Mouse (Mus musculus) adrenal gland, postnatal 36 days (tissue): ENCODE measurements around the gene Zfp423. TPM values are rescaled to one million over a fixed set of nuclear protein-coding genes. Genes with fewer than 3 reads are reported as not detected.
A peak's percentile ranks its signal among the peaks of the same experiment; 100 is the strongest.

Source experiments
- DNase-seq, 2 experiments: peaks; one replicate each; pipeline ENCODE4 v3.0.0; 2021; ENCODE audit warnings: mixed read lengths in 1 of 2
- total RNA-seq, 2 experiments: library from RNA; stranded (reverse); gene quantifications; 2 replicates each; pipeline ENCODE4 v1.2.3; 2021

Gene Zfp423
- total RNA-seq, 2 experiments from 2014 or later, result 16.5 to 20.8 TPM

DNA sequence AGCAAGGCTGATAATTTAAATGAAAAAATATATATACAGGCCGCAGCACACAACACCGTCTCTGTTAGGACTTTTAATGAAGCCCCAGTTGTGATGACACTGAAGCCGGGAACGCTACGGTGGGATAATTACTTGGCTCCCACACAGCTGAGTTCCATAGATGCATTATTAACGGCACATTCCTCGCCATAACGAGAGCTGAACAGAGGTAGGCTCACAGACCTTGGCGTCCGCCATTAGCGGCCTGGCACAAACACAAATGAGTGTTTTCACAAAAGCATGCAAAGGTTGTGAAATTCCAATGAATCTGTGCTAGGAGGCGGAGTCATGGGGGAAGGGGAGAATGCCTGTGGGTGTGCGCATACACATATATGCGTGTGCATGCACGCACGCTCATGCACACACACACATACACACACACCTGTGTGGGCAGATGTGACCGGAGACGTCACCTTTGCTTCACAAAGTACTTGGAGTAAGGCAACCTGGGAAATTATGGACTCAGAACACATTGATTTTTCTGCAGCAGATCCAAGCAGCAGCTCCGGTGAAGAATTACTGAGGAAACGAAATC, 214.2 kb downstream of the Zfp423 start:
- DNase-seq, result no peak

DNA sequence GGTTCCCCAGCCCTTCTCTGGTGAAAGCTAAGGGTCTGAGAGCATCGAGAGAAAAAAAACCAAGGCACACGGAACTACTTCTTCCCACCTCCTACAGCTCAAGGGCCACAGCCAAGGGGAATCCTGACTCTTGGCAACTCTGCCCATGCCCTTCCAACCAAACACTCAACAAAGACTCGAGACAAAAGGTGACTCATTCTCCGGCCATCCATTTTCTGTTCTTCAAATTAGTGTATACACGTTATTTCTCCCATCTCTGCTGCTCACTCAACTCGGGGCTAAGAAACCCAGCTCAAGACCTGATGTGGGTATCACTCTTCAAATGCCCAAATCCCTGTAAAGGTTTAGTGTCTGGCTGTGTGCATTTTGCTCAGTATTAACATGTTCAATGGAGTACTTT, 214.8 kb downstream of the Zfp423 start:
- no peak for DNase-seq

DNA sequence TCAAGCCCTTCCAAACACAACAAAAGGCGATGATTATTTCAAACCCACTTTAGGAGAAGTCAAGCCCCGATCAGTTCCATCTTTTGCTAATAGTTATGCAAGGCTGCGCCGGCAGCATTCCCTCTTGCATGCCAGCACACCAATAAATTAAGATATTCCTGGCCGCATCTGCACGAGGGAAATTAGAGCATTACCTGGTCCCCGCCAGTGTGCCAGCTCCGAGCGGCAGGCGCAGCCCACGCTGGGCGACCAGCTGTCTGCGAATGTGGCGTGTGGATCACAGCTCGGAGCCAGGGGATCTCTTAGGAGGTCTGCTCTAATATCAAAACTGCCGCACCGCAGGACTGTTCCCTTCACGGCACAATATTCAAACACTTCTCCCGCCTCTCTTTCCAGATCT, 217.4 kb downstream of the Zfp423 start:
- no peak for DNase-seq

DNA sequence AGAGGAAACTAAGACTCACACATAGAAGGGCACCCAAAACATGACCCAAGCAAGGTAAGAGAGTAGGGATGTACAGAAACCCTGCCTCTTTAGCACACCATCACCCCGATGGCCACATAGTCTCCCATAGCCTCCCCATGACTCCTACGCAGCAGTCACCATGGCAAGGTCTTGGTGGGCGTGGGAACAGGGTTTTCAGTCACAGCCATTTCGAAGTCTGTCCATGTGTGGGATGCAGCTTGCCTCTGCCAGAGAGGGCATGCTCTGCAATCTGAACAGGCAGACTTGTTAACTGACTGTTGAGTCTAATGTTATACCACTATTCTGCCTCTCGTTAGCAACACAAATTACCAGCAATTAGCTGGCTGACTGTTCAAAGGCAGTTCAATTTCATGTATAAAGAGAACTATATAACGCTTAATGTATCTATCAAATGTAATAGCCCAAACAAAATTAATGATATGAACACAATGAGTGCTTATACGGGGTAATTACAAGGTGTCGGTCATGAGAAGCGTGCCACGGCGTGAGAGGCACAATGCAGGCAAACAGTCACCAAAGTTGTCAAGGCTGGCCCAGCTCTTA, 218.4 kb downstream of the Zfp423 start:
- DNase-seq, result no peak

DNA sequence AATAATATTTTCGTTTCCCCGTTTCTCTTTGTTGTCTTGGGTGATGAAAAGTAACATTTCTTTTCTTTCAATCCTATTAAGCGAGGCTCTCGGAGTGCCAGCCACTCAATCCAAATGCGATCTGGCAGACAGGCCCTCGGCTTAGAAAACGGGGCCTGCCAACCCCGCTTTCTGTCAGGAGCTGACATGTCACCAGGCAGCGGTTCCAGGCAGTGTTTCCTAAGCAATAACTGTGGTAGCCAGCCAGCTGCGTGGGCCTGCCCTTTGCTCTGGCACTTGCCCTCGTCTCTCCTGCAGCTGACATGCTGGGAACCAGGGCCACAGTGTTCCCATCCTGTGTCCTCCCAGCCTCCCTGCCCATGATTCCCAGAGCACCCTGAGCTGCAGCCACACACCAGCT, 221.5 kb downstream of the Zfp423 start:
- DNase-seq, result peak; percentile 16 to 45

DNA sequence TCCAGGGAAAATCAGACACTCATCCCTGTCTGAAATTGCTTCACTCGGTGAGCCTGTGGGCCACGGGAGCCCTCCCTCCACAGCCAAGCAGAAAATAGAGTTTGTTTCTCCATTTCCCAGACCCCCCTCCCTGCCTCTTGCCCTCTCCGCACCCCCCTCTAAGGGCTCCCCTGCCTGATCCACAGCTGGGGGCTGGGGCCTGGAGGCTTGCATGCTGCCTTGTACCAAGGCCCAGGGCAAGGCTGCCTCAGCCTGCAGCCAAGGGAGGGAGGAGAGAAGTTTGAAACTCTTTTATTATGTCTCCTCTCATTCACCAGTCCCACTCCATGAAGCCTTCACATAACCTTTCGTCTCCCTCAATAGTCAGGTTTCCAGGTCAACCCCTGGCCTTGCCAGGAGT, 224.5 kb downstream of the Zfp423 start:
- DNase-seq, result no peak

DNA sequence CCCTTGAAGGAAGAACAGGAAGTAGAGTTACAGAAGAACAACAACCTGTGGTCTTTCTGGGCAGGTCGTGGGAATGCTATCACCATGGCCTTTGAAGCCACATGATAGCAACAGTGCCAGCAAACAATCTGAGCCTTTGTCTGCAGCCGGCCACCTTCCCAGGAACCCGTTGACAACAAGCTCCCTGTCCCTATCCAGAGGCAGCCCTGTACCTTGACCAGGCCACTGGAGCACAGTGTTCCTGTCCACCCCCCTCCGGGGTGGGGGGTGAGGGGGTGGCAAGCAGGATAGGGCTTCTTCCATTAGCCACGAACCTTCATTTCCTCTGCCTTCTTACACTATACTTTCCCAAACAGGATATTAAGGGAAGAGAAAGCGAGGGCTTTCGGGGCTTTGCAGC, 224.9 kb downstream of the Zfp423 start:
- no peak for DNase-seq

DNA sequence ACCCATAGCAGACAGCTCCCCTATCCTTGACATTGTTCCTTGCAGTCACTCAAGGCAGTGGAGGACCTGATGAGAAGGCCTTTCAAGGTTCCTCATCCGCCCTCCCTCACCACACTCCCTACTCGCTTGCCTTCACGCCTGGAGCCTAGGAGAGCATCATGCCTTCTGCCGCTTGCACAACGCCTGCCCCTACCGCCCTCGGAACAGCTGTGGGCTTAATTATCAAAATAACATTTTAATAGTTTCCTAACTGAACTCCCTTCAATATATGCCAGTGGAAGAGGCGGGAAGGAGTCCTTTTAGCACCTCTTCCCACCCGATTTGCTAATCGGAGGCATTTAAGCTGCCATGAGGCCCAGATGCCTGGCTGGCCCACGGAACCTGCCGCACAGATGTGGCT, 228.3 kb downstream of the Zfp423 start:
- DNase-seq, result no peak

DNA sequence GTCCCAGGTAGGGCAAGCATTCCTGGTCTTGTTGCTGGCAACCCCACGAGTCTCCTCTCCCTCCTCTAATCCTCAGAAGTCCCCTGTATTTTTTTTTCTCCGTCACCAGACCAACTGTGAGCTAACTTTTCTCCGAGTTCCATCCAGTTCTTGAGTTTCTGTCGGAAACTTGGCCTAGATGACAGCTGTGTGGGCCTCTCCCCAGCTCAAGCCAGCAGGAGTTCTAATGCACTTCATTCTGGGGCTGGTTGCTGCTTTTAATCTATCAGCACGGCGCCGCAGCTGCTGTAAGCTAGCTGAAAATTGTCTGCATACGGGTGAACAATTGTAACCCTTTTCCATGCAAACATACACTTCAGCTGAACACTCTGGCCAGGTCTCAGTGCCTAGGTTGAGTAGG, 236.4 kb downstream of the Zfp423 start:
- DNase-seq, result no peak

DNA sequence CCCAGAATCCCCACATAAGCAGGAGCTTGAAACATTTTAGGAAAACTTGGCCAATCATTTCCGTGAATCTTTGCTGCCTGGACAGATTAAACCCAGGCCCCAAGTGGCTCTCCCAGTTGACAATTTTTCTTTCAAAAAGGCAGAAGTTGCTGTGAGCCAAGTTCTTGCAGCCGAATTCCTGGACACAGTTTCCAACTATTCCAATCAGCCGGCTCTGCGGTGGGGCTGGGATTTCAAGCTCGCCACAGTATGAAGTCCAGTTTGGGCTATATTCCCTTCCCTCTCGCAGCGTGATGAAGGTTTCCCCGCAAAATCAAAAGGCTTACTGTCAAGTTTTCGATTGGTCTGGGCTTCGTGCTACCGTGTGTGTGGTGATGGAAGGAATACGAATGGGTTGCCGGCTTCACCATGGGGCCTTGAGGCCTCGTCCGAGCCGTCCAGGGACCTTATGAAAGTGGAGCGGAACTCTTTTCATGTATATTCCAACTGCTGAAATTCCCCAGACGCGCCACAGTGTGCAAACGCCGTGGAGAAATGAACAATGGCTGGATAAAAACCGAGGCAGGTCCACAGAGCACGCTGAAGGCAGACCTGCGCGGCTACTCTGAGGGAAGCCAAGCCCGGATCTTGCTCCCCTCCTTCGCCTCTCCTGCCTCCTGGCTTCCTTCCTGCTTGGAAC, 240.1 kb downstream of the Zfp423 start:
- DNase-seq, result no peak

DNA sequence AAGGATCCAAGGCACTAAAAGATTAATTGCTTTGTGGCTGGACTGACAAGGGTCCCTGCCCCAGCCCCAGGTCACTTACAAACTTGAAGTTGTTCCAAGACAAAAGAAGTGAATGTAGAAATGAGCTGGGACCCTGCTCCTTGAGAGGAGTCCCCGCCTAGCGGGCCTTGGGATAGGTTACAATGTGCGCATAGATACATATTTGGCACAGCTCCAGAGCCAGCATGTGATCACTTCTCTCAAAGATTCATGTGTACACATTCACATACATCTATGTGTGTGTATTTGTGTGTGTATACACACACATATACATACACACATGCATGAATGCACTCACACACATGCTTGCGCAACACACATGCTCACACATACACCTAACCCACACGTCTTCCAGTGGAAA, 241.9 kb downstream of the Zfp423 start:
- no peak for DNase-seq

DNA sequence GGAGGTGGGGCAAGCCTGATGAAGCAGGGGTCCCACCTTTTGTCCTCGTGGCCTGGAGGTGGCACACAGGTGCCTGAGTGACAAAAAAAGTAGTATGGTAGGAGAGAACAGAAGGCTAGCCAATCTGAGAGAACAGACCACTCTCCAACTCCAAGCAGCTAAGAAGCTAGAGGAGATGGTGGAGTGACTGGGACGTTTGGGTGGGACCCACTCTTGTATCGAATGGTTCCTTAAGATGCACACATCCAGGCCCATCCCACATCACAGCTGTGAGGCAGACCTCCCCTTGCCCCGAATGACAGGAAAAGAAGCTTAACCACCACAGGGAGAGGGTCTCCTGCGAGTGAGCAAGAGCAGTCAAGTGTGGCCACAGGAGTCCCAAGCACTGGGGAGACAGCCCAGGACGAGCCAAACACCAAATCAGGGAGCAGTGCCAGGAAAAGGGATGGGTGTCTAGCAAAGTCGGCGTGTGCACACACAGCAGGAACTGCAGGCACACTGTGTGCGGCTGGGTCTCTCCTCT, 242.6 kb downstream of the Zfp423 start:
- DNase-seq, result no peak

DNA sequence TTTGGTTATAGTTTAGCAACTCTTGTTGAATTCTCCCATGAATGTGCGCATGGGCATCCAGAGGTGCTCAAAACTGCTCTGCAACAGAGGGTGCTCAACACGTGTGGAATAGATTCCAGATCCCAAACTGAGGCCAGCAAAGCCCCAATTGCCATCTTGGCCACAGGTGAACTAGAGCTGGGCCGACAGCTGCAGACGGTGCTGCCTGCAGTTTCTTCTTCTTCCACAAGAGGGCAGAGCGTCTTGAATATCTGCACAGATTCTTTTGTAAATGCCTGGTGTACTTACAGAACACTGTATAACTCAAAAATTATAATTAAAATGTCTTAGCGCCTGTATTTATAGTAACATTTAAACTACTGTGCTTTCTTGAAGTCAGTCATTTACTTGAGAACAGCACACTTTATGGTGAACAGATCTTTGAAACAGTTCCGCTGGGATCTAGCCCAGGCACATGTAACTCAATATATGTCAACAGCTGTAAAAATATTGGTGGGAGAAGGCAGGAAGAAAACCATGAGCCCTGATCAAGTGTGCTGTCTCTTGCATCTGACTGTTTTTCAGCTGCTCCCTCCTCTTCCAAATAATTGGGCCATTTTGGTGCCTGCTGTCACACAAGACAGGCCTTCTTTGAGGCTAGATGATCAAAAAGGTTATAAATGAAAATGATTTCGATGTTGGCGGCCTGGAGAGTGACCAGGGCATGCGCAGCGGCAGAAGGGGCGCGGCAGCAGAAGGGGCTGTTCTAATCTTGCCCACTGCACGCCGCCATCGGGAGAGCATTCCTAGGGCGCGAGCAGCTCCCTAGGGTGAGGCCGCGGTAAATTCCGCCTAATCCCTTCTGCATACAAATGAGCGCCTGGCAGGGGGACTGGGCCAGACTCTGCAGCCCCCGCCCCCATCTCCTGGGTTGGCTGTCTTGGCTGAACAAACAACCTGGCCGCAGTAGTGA, 243.4 kb downstream of the Zfp423 start:
- DNase-seq, result peak; percentile 67 to 79

DNA sequence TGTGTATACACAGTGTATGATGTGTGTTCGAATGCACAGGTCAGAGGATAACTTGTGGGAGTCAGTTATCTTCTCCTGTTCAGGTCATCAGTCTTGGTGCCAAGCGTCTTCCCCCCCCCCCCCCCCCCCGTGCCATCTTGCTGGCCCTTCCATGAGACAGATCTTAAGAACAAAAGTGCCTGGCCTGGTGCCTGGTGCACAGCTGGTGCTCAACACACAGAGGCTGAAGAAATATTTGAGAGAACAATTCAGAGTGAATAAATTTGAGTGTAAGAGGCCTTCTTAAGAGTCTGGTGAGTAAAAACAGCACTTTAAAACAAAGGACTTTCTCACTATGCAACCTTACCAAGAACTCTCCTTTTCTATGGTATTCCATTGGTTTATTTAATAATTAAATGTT, 245.4 kb downstream of the Zfp423 start:
- no peak for DNase-seq

DNA sequence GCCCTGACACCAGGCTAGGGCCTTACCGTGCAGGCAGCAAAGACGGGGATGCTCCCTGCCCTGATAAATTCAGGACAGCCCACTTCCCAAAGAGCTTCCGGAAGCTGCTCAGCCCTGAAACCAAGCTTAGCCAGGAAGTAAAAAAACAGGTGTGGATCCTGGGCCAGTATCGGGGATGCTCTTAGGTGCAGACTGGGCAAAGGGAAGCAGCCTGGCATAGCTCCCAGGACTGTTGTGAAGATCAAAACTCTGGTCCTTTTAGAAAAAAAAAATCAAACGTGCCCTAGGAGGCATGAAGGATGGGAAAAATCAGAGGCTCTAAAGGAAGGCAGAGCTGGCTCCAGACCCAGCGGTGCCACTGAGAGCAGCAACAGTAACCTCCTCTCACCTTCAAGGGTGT, 247.4 kb downstream of the Zfp423 start:
- DNase-seq, result no peak

DNA sequence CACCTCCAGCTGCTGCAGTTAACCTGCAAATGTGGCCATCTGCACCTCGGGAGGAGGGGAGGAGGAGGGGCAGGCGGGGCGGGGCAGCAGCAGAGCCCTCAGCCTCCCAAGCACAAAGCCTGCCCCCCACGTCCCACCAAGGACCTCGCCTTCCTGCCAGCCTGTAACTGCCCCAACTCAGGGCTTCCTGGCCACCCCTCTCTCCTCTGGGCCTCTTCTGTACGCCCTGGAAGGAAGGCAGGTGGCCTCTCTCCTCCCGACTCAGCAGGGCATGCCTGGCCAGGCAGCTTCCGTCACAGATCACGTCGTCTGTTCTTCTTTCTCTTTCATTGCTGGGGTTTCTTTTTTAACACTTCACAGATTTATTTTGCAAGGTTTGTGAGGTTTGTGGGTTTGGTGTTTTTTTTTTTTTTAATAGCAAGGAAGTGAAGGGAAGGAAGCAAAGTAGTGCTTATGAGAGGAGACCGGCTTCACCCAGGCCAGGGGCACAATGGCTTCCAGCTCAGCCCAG, 251.2 kb downstream of the Zfp423 start:
- no peak for DNase-seq

DNA sequence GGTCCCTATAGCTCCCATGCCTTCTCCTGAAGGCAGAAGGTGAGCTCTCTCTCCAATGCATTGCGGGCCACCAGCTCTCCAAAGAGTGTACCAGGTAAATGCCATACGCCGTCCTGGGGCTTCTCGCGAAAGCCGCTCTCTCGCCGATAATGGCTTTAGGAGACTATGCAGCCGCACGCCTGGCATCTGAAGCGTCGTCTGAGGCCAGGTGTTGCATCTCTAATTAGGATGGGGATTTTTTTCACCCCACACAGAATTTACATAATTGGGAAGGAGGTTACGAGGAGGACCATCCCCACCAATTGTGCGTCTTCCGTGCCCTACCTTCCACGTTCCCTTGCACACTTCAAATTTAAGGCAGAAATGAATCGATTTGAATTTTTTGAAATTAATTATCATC, 252.2 kb downstream of the Zfp423 start:
- DNase-seq, result no peak

DNA sequence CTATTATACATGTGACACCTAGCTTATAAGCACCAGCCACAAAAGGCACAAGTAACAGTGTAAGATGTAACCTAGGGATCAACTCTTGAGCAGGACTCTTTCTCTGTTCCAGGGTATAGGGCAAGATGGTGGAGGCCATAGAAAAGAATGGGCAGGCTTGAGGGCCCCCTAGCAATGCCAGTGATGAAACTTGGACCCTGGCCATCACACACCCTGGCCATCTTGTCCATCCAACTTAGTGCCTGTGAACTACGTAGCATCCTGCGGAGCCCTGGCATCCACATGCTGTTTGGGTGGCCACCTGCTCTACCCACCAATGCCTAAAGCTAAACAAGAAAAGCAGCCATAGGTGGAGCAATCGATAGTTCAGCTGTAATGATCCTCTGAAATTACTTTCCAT, 254.6 kb downstream of the Zfp423 start:
- no peak for DNase-seq

DNA sequence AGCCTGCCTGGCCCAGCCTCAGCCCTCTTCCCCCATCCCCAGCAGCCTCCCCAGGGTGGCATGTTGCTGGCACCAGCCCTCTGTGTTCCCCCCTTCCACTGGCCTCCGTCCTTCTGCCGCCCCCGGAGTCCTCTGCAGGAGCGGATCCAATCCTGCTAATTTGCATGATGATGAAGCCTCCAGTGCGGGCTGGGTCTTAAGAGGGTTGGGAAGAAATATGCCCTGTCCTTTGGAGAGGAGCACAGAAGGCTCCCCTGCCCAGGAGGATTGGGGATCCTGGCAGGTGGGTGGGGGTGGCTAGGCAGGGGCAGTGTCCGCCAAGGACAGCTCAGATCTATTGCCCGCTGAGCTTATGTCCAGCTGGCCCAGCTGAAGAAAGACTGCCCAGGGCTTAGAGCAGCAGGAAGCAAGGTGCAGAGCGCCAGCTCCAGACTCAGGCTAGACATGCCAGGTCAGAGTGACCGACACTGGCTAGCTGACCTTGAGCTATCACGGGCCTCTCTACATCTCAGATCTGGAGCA, 256.5 kb downstream of the Zfp423 start:
- peak in 1 of 2 experiments; percentile 19 for DNase-seq

DNA sequence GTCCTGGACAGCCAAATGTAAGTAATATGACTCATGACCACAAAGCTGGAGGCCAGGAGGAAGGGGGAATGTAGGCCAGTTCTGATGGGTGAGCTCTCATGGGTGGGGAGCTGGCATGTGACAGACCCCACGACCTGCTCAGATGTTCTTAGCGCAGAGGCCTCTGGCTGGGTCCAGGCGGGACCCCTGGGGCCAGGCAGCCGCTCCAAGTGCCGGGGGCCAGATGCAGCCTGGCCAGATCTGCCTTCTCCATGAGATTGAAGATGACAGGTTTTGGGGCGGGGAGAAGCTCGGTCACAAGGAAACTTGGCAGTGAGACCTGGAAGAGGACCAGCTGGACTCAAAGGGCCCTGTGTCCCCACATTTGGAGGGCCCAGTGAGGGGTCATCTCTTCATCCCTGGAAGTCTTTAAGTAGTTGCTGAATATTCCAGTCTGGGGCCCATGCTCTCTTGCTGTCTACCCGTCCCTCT, 257.3 kb downstream of the Zfp423 start:
- DNase-seq, result no peak

DNA sequence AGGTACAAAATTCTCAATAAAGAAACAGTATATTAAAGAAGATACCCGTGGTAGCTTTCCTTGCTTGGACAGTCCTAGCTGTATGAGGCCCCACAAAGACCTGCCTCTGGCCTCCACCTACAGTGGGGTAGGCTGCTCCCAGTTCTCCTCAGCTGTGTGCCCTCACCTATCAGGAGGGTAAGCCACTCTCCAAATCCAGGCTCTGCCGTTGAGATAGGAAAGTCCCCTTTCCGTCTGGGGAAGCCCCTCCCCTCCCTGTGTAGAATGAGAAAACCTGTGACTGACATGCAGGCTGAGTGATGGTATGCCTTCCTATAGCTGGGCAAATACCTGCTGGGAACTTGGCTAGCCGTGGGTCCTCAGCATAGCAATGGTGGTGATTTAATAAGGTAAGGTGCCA, 257.8 kb downstream of the Zfp423 start:
- no peak for DNase-seq

DNA sequence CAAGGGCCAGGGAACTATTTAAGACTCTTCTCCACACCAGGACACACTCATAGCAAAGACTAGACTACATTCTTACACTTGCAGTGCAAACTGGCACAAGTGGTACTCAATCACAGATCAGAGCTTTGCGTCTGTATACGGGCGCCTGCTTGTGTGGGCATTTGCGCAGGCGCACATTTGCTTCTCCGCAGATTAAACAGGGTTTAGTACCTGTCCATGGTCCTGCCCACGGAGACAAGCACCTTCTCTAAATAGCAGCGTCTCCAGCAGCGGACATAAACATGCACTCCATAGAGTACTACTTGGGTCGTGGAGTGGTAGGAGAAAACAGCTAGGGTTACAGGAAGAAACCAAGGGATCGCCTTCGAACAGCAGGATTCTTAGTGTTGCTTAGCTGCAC, 259.1 kb downstream of the Zfp423 start:
- no peak for DNase-seq
